Mouse (Mus musculus) erythroblast, embryonic 14.5 days (primary cell): ENCODE results near the gene Dagla.

Experiments used
- GATA1 ChIP-seq: IDR thresholded peaks from 2 replicates; pipeline ENCODE4 v1.6.1; 2012; ENCODE audit warnings: low read length, inconsistent platforms, mixed read lengths
- TAL1 ChIP-seq: IDR thresholded peaks from 3 replicates; pipeline ENCODE4 v1.6.1; 2012; ENCODE audit warnings: low read length, inconsistent platforms, mixed read lengths

DNA sequence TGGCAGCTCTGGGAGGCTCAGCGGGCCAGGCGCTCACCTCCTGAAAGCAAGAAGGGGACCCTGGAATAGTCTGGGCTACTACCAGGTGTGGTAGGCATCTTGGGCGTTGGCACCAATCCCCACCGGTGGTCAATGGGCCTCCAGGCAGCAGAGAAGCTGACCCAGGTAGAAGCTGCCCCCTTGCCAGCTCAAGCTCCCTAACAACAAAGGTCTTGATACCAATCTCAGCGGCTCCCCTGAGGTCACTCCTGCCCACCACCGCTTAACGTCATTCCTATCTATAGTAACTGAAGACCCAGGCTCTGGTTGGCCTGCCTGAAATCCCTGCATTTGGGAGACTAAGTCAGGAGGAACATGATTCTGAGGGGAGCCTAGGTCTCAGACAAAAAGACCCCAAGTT, 33.1 kb downstream of the Dagla start:
- TF ChIP-seq TAL1, result no peak
- TF ChIP-seq GATA1, result no peak
